Mouse (Mus musculus) small intestine, adult 2 months (tissue): ENCODE measurements around the gene Atp6v1e1.

Experiments used
- CTCF ChIP-seq: fragments of 200-500 bp; IDR thresholded peaks from 2 replicates; pipeline ENCODE4 v1.5.1; 2012; ENCODE audit warnings: low read depth, mild to moderate bottlenecking, control low read depth, inconsistent platforms, low read length, moderate library complexity, mixed read lengths; ENCODE audit not compliant: insufficient replicate concordance, insufficient read length; ENCODE audit errors: extremely low read depth
- POLR2A ChIP-seq: fragments of 200-500 bp; IDR thresholded peaks from 2 replicates; pipeline ENCODE4 v1.6.1; 2012; ENCODE audit warnings: low read depth, mild to moderate bottlenecking, control low read depth, inconsistent platforms, low read length, moderate library complexity

- no peak for TF ChIP-seq CTCF
- no peak for TF ChIP-seq POLR2A
These were observed 52.6 kb downstream of the Atp6v1e1 start for GRCm38 (mm10) chr6:120769972-120770371.
